Mouse (Mus musculus) embryonic facial prominence, embryonic 13.5 days (tissue): Measurements from ENCODE around the gene Ndufc1. TPM values are rescaled to one million over a fixed set of nuclear protein-coding genes. Genes with fewer than 3 reads are reported as not detected.
"Not testable (repeated sequence)": the region's sequence is repeated elsewhere in the genome, so short reads cannot be mapped to it uniquely, and the experiment has no call there.

Source experiments
- ATAC-seq: fragments of 200-750 bp; cut with Nextera tagmentation; 2 replicates; pipeline ENCODE4 v1.8.0; 2017; ENCODE audit warnings: low read depth; ENCODE audit not compliant: insufficient number of reproducible peaks, insufficient read depth, low FRiP score, low TSS enrichment
- H3K27ac ChIP-seq: fragments of 300-500 bp; sonication (generic); 2 replicates; pipeline ENCODE4 v1.5.1; 2015; ENCODE audit warnings: moderate library complexity, mild to moderate bottlenecking, inconsistent platforms
- H3K27me3 ChIP-seq: fragments of 300-500 bp; sonication (generic); 2 replicates; pipeline ENCODE4 v1.6.1; 2015; ENCODE audit warnings: mild to moderate bottlenecking, inconsistent platforms
- H3K36me3 ChIP-seq: fragments of 300-500 bp; sonication (generic); 2 replicates; pipeline ENCODE4 v1.6.1; 2015; ENCODE audit warnings: mild to moderate bottlenecking, inconsistent platforms
- H3K4me1 ChIP-seq: fragments of 300-500 bp; sonication (generic); 2 replicates; pipeline ENCODE4 v1.6.1; 2015; ENCODE audit warnings: inconsistent platforms
- H3K4me2 ChIP-seq: fragments of 300-500 bp; sonication (generic); 2 replicates; pipeline ENCODE4 v1.6.1; 2015; ENCODE audit warnings: moderate library complexity, mild to moderate bottlenecking, inconsistent platforms
- H3K4me3 ChIP-seq: fragments of 300-500 bp; sonication (generic); 2 replicates; pipeline ENCODE4 v1.5.1; 2015; ENCODE audit warnings: mild to moderate bottlenecking, inconsistent platforms
- H3K9ac ChIP-seq: fragments of 300-500 bp; sonication (generic); 2 replicates; pipeline ENCODE4 v1.6.1; 2015; ENCODE audit warnings: mild to moderate bottlenecking, inconsistent platforms
- H3K9me3 ChIP-seq: fragments of 300-500 bp; sonication (generic); 2 replicates; pipeline ENCODE4 v1.6.1; 2016; ENCODE audit warnings: inconsistent platforms
- WGBS: fragments of 180-500 bp; shearing (Covaris S2); methylation state at CpG from one replicate; pipeline ENCODE4 v1.1.7; 2015; ENCODE audit warnings: mixed read lengths; 5-methylcytosine and 5-hydroxymethylcytosine counted together
- polyA plus RNA-seq: library from polyadenylated mRNA; unstranded; fragments of >200 nt; fragmentation: Nextera tagmentation; extraction: Ambion mirVana; gene quantifications from 2 replicates; pipeline ENCODE4 v1.2.1, GENCODE M21; 2015

The Ndufc1 gene
- 766 and 796 TPM in 2 replicates for polyA plus RNA-seq

GRCm38 (mm10) chr3:51408561-51409183 is at the start of gene Ndufc1:
TSS of gene Ndufc1 (minus strand) at chr3:51408988.
- WGBS, result under 1% methylated on average over 40 of the region's 40 CpGs

GRCm38 (mm10) chr3:51434871-51435595 is 26.2 kb upstream of the Ndufc1 start:
- no peak overlapping the region for H3K9ac ChIP-seq
- H3K27ac ChIP-seq, result no peak overlapping the region
- H3K9me3 ChIP-seq, result no peaks in the 10 kb centered on the region
- ATAC-seq, result no peak
- no peak overlapping the region for H3K4me2 ChIP-seq
- no peak overlapping the region for H3K4me3 ChIP-seq
- H3K36me3 ChIP-seq, result peaks cover 16% of the 10 kb centered on the region; the same call in 1 of the 2 replicates
- H3K27me3 ChIP-seq, result no peaks in the 10 kb centered on the region
- WGBS, result 86% methylated on average over 3 of the region's 3 CpGs
- H3K4me1 ChIP-seq, result no peaks in the 10 kb centered on the region

More at GRCm38 (mm10) chr3:51408561-51409183, at the start of gene Ndufc1:
- H3K4me1 ChIP-seq, result peaks cover 14% of the 10 kb centered on the region
- peak within 1 kb of the TSS; percentile 97 for H3K27ac ChIP-seq
- H3K36me3 ChIP-seq, result peaks cover 26% of the 10 kb centered on the region
- no peaks in the 10 kb centered on the region for H3K27me3 ChIP-seq
- ATAC-seq, result peak; percentile 89
- H3K4me3 ChIP-seq, result peak within 1 kb of the TSS; percentile 85
- H3K9ac ChIP-seq, result peak within 1 kb of the TSS; percentile 94
- H3K4me2 ChIP-seq, result peak within 1 kb of the TSS; percentile 62
- H3K9me3 ChIP-seq, result no peaks in the 10 kb centered on the region

DNA sequence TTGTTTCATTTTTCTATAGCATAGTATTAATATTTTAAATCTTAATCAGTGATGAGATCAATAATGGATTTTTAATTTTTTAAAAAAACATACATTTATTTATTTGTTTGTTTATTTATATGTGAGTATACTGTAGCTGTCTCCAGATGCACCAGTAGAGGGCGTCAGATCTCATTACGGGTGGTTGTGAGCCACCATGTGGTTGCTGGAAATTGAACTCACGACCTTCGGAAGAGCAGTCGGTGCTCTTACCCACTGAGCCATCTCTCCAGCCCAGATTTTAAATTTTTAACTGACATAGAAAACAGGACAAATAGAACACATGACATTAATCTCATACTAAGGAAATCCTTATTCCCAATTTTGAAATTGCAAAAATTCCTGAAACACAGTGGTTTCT is 25.6 kb upstream of the Ndufc1 start:
- not testable (repeated sequence) for H3K4me3 ChIP-seq, H3K27ac ChIP-seq, H3K4me2 ChIP-seq, H3K9me3 ChIP-seq, H3K27me3 ChIP-seq, H3K4me1 ChIP-seq, ATAC-seq, H3K9ac ChIP-seq
- WGBS, result 85% methylated on average over 5 of the region's 5 CpGs
- peaks cover 11% of the 10 kb centered on the region; the same call in 1 of the 2 replicates for H3K36me3 ChIP-seq

DNA sequence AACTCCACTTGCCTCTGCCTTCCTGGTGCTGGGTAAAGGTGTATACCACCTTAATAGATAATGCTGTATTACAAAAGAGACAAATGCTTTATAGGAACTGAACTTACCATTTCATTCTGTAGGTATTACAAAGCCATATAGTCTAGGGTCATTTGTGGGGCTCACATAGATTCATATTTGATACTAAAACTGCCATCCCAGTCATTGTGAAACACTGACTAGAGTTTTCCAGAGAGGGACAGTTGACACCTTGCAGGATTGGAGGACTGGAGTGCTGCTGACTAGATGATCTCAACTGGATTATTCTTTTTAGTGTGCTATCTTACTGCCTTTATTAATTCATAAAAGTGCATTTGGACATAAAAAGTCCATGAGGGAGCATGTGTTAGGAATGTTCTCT is 16.6 kb upstream of the Ndufc1 start:
- Histone ChIP-seq H3K4me3 (no peak overlapping the region), H3K9ac (no peak overlapping the region), H3K36me3 (0 out of 2 replicates have a peak, but pooled peaks cover 4% of the 10 kb centered on the region), H3K27ac (no peak overlapping the region), H3K4me1 (0 out of 2 replicates have a peak, but pooled peaks cover 3% of the 10 kb centered on the region), H3K27me3 (no peaks in the 10 kb centered on the region), H3K4me2 (no peak overlapping the region), H3K9me3 (no peaks in the 10 kb centered on the region)
- ATAC-seq, result no peak

DNA sequence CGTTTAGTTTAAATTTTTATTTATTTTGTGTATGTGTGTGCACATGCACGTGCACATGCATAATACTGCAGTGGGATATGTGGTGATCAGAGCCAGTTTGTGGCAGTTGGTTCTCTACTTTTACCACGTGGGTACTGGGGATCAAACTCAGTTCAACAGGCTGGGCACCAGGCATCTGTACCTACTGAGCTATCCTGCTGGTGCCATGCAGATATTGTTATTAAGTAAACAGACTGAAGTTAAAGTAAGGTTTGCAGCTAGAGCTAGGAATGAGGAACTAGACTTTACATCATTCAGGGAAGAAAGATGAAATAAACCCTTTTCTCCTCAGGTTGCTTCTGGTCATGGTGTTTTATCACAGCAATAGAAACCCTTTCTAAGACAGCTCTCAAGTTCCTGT is 13.1 kb upstream of the Ndufc1 start:
- Histone ChIP-seq H3K9me3 (no peaks in the 10 kb centered on the region), H3K36me3 (0 out of 2 replicates have a peak, but pooled peaks cover 4% of the 10 kb centered on the region), H3K27ac (no peak overlapping the region), H3K4me1 (peaks cover 16% of the 10 kb centered on the region), H3K27me3 (no peaks in the 10 kb centered on the region), H3K4me2 (no peak overlapping the region), H3K4me3 (no peak overlapping the region), H3K9ac (no peak overlapping the region)
- WGBS, result 79% methylated on average over 3 of the region's 3 CpGs
- ATAC-seq, result no peak

DNA sequence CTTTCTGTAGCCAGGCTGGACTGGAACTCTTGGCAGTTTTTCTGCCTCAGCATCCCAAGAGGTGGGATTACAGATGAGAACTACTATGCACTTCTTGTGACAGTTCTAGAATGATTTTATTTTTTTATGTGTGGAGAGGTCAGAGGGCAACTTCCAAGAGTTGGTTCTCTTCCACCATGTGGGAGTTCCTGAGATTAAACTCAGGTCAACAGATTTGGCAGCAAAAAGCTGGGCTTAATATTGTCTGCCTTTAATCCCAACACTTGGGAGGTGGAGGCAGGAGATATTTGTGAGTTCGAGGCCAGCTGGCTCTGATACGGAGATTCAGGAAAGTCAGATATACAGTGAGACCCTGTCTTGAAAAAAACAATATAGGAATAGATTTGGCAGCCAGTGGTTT is 9.2 kb upstream of the Ndufc1 start:
- Histone ChIP-seq H3K4me1 (peaks cover 24% of the 10 kb centered on the region), H3K27me3 (no peaks in the 10 kb centered on the region), H3K9me3 (no peaks in the 10 kb centered on the region), H3K27ac (no peak overlapping the region), H3K4me2 (peak overlapping the region; percentile 80), H3K4me3 (peak overlapping the region; percentile 97; the same call in 1 of the 2 replicates), H3K9ac (peak overlapping the region; percentile 32), H3K36me3 (0 out of 2 replicates have a peak, but pooled peaks cover 4% of the 10 kb centered on the region)
- ATAC-seq, result no peak
- 71% methylated on average over 2 of the region's 2 CpGs for WGBS

- Histone ChIP-seq H3K27me3 (no peaks in the 10 kb centered on the region), H3K9me3 (no peaks in the 10 kb centered on the region), H3K4me3 (peak overlapping the region; percentile 97), H3K27ac (no peak overlapping the region), H3K36me3 (0 out of 2 replicates have a peak, but pooled peaks cover 4% of the 10 kb centered on the region), H3K9ac (no peak overlapping the region), H3K4me2 (peak overlapping the region; percentile 80), H3K4me1 (peaks cover 24% of the 10 kb centered on the region)
- no peak for ATAC-seq
- WGBS, result 49% methylated on average over 2 of the region's 2 CpGs
Measured at GRCm38 (mm10) chr3:51417485-51417884, 8.7 kb upstream of the Ndufc1 start.

DNA sequence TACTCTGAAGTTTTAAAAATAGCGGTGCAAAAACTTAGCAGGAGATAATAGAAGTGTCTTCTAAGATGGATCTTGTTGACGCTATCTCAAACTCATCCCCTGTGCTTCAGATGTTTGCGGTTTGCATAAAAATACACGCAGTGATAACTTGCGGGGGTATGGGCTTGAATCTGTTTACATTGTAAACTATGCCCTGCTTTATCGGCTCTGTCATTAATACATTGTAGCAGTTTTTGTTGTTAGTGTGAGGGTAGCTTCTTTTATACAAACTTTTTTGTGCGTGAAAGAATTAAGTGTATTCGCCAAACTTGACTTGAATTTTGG is 8.3 kb upstream of the Ndufc1 start:
- Histone ChIP-seq H3K27ac (peak overlapping the region; percentile 95; the same call in 1 of the 2 replicates), H3K27me3 (no peaks in the 10 kb centered on the region), H3K4me2 (peak overlapping the region; percentile 80), H3K4me1 (peaks cover 24% of the 10 kb centered on the region), H3K4me3 (peak overlapping the region; percentile 97), H3K36me3 (0 out of 2 replicates have a peak, but pooled peaks cover 4% of the 10 kb centered on the region), H3K9ac (peak overlapping the region; percentile 99), H3K9me3 (no peaks in the 10 kb centered on the region)
- 7% methylated on average over 8 of the region's 8 CpGs for WGBS
- ATAC-seq, result no peak

GRCm38 (mm10) chr3:51416364-51417134 is 7.8 kb upstream of the Ndufc1 start:
- Histone ChIP-seq H3K4me1 (peaks cover 21% of the 10 kb centered on the region), H3K27me3 (no peaks in the 10 kb centered on the region), H3K36me3 (no peaks in the 10 kb centered on the region), H3K9ac (peak overlapping the region; percentile 99), H3K4me3 (peak overlapping the region; percentile 97), H3K9me3 (no peaks in the 10 kb centered on the region), H3K4me2 (peak overlapping the region; percentile 80), H3K27ac (peak overlapping the region; percentile 95)
- 0 out of 2 replicates have a peak, but pooled peaks have one; percentile 23 for ATAC-seq
- WGBS, result under 1% methylated on average over 66 of the region's 68 CpGs

DNA sequence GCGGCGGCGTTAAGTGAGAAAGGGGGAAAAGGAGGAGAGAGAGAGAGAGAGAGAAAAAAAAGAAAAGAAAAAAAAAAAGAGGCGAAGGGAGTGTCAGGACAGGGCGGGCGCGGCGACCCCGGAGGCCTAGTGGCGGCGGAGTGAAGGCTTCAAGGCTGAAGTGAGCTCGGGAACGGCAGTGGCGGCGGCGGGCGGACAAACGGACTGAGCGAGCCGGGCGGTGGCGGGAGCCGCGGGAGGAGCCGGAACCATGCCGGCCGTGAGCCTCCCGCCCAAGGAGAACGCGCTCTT is 7.2 kb upstream of the Ndufc1 start:
- Histone ChIP-seq H3K4me2 (peak overlapping the region; percentile 80), H3K4me3 (peak overlapping the region; percentile 97), H3K4me1 (peaks cover 21% of the 10 kb centered on the region), H3K27ac (peak overlapping the region; percentile 95), H3K9ac (peak overlapping the region; percentile 99), H3K36me3 (no peaks in the 10 kb centered on the region), H3K27me3 (no peaks in the 10 kb centered on the region), H3K9me3 (no peaks in the 10 kb centered on the region)
- 1% methylated on average over 29 of the region's 30 CpGs for WGBS
- ATAC-seq, result no peak
